Mouse (Mus musculus) left cerebral cortex, postnatal 25 days (tissue): ENCODE measurements around the gene Ifit3. TPM values are rescaled to one million over a fixed set of nuclear protein-coding genes. Genes with fewer than 3 reads are reported as not detected.
"Not testable (repeated sequence)": the region's sequence is repeated elsewhere in the genome, so short reads cannot be mapped to it uniquely, and the experiment has no call there.

Experiments used
- DNase-seq, 2 experiments: peaks; one replicate each; pipeline ENCODE4 v3.0.0; 2022; ENCODE audit warnings: low spot score in 2 of 2, mixed read lengths in 1 of 2
- intact Hi-C: fragments of 180-260 bp; cut with DNase I; formaldehyde crosslinking; loops from one replicate; pipeline ENCODE4 v1.15.1; 2025
- total RNA-seq, 2 experiments: library from RNA; stranded (reverse); gene quantifications; 2 replicates each; pipeline ENCODE4 v1.2.3; 2021

Ifit3 gene
- total RNA-seq, 2 experiments from 2014 or later: 3.7 to 4.5 TPM

GRCm38 (mm10) chr19:34585740-34586458 lies 2.6 kb downstream of the Ifit3 start:
- DNase-seq, intact Hi-C loops: not testable (repeated sequence)

DNA sequence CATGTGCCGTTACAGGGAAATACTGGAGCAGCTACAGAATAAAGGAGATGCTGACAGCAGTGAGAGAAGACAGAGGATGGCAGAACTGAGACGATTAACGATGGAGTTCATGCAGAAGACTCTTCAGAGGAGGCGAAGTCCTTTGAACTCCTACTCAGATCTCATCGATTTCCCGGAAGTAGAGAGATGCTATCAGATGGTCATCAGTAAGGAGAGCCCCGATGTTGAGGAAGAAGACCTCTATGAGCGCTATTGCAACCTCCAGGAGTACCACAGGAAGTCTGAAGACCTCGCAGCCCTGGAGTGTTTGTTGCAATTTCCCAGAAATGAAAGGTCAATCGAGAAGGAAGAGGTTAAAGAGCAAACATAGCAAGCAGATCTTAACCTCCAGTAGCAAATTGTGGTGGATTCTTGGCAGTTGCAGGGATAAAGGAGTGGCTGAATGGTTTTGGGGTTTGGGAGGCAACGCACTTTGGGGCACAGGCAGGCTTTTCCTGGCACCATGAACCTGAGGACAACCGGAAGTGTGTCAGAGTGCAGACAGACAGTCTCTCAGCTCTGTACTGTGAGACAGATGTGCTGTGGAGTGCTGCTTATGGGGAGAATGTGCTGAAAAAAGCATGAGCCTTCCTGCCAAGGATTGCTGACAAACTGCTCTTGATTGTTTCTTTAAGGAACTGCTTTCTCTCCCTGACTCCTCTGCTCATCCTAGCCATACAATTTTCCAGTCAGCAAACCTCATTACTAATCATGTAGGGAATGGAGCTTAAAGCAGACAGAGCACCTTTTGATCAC lies 4.8 kb downstream of the Ifit3 start:
- peak in 1 of 2 experiments; percentile 58 for DNase-seq
- intact Hi-C loops: not testable (repeated sequence)

- intact Hi-C loops: no loop called here
- no peak for DNase-seq
These were observed 5.6 kb downstream of the Ifit3 start for GRCm38 (mm10) chr19:34588959-34589358.

DNA sequence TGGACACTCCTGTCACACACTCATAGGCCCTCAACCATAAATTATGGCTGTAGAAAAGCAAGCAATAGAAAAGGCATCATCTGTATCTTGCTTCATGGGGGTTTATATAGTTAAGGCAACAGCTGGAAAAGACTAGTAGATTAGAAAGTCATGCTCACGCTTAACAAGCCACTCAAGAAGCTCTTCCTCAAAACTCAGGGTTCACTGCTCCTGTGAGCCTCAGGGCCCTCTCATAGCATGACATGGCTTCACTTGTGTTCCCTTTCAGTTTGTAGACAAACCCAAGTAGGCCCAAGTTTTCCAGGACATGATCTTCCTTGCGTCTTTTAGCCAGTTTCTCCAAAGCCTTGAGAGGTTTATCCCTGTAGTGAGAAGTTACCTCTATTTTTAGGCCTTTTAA lies 10.1 kb downstream of the Ifit3 start:
- intact Hi-C loops: no loop called here
- DNase-seq: no peak

DNA sequence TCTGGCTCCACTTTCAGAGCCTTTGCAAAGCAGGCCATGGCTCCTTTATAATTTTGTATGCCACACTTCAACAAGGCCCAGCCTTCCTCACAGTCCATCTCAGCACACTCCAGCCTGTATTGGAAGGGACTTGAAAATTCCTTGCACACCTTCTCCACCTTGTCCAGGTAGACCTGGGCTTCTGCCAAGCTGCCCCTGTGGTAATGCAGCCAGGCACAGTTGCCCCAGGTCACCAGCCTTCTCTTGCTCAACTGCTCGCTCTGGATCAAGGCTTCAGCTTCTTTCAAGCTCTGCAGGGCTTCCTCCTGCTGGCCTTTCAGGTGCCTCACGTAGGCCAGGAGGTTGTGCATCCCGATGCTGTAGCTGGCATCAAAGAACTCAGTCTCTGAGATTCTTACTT lies 11.2 kb downstream of the Ifit3 start:
- DNase-seq, intact Hi-C loops: not testable (repeated sequence)

- no peak for DNase-seq
- intact Hi-C loops: no loop called here
These were observed 13.5 kb downstream of the Ifit3 start for GRCm38 (mm10) chr19:34596811-34597210.

DNA sequence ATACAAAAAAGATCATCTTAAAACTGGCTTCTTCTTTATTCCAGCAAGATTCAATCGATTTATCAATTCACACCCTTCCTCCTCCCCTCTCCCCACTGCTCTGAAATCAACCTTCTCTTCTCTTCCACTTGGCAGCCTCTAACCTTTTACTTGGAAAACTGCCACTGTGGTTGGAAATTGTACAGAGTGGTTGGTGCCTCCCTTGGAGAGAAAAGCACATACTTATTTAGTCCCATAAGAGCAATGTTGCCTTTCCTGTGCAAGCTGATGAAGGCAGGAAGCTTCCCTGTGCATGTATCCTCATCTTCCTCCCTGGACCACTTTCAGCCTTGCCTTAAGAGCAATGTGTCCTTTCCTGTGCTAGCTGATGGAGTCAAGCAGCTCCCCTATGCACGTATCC lies 15.0 kb downstream of the Ifit3 start:
- peak; percentile 38 to 51 for DNase-seq
- intact Hi-C loops: no loop called here

- intact Hi-C loops, DNase-seq: not testable (repeated sequence)
These were observed 15.9 kb downstream of the Ifit3 start for GRCm38 (mm10) chr19:34599250-34599649.

DNA sequence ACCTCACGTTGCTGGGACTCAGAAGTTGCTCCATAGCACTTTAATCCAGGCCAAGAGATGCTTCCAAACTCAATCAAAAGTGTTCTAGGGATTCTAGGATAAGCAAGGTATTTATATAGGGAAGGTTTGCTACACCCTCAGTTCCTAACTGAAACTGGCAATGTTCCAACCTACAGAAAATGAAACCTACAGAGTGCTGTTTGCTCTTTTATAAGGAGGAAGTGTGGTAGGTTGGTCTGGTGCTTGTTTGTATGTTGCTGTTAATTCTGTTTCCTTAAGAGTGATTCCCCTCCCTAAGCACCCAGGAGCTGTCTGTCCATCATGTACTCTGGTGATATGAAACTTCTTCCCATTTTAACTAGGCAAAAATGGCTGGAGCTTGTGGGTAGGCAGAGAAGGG lies 18.6 kb downstream of the Ifit3 start, which contains the start of gene Ifit1bl1:
Gene Ifit1bl1 (minus strand): TSS at position 69 of the 400 bp plus-strand sequence.
- intact Hi-C loops, DNase-seq: not testable (repeated sequence)

DNA sequence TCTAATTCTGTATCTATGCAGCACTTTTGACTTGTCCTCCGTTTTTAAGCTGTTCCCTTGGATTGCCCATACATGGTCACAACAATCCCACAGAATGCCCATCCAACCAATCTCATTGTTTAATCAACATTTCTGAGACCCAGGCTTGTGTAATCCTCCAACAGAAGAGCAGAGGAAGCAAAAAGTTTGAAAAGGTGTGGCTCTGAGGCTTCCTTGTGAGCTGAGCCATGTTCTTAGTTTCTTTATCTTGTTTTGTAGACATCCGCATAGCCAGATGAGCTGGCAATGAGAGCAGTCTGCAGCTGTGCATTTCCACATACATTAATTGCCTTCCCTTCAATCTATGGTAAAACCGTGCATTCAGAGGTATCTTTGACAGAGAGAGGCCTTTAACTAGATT lies 22.1 kb downstream of the Ifit3 start:
- no peak for DNase-seq
- intact Hi-C loops: no loop called here

GRCm38 (mm10) chr19:34607237-34608051 lies 24.1 kb downstream of the Ifit3 start, which contains the start of gene Ifit3b:
Gene Ifit3b (plus strand): TSS chr19:34607970.
- peak in 1 of 2 experiments; percentile 31 for DNase-seq
- intact Hi-C loops: loop anchor here (2.0 kb wide), 1 partner anchor 25 kb away; the partner anchor contains the start of gene Ifit3

GRCm38 (mm10) chr19:34610118-34610517 lies 26.8 kb downstream of the Ifit3 start:
- intact Hi-C loops, DNase-seq: not testable (repeated sequence)

DNA sequence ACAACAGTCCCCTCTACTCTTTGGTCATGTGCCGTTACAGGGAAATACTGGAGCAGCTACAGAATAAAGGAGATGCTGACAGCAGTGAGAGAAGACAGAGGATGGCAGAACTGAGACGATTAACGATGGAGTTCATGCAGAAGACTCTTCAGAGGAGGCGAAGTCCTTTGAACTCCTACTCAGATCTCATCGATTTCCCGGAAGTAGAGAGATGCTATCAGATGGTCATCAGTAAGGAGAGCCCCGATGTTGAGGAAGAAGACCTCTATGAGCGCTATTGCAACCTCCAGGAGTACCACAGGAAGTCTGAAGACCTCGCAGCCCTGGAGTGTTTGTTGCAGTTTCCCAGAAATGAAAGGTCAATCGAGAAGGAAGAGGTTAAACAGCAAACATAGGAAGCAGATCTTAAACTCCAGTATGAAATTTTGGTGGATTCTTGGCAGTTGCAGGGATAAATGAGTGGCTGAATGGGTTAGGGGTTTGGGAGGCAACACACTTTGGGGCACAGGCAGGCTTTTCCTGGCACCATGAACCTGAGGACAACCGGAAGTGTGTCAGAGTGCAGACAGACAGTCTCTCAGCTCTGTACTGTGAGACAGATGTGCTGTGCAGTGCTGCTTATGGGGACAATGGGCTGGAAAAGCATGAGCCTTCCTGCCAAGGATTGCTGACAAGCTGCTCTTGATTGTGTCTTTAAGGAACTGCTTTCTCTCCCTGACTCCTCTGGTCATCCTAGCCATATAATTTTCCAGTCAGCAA lies 29.1 kb downstream of the Ifit3 start:
- DNase-seq, intact Hi-C loops: not testable (repeated sequence)

- no peak for DNase-seq
- intact Hi-C loops: no loop called here
These were observed 37.5 kb downstream of the Ifit3 start for GRCm38 (mm10) chr19:34620871-34621270.

DNA sequence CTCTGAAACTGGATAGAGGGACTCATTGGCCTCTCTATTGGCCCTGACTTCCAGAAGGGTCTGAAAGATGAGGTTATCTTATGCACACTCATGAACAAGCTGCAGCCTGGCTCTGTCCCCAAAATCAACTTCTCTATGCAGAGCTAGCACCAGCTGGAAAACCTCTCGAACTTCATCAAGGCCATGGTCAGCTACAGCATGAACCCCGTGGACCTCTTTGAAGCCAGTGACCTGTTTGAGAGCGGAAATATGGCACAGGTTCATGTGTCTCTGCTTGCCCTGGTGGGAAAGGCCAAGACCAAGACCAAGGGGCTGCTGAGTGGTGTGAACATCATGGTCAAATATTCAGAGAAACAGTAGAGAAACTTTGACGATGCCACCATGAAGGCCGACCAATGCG lies 40.5 kb downstream of the Ifit3 start:
- intact Hi-C loops: no loop called here
- no peak for DNase-seq

GRCm38 (mm10) chr19:34624663-34625062 lies 41.3 kb downstream of the Ifit3 start:
- no peak for DNase-seq
- intact Hi-C loops: no loop called here

- intact Hi-C loops: no loop called here
- no peak for DNase-seq
These were observed 44.2 kb downstream of the Ifit3 start for GRCm38 (mm10) chr19:34627496-34627895.

DNA sequence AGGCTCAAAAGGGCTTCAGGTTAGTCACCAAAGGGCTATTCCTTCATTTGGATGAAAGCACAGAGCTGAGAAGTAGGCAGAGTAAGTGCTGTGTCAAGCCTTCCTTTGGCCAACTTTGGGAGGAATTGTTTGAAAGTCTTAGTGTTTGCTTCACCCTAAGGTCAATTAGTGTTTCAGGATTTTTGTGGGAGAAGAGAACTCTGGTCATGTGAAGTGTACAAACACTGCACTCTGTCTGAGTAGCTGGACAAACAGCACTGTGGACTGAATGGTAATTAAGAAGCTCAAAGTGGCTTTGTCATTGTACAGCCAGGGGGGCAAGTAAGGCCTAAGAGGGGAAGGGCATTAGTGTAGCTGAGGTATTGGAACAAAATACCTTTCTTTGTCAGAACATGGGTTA lies 48.2 kb downstream of the Ifit3 start:
- intact Hi-C loops: no loop called here
- DNase-seq: no peak

DNA sequence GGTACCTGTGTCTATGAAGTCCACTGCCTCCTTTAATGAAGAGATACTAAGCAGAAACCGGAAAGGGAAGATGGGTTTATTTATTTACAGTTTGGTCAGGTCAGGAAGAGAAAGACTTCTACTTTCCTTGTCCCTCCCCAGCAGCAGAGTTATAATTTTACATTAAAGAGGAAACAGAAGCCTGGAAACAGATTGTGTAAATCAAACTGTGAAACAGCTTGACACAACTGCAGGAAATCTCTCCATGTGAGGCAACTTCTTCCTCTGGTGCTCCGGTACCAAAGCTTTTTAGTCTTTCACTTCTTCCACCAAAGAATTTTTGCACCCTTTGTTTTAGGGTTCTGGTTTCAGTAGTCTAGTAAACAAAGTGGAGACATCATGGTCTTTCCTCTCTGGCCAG lies 50.2 kb downstream of the Ifit3 start:
- intact Hi-C loops: no loop called here
- no peak for DNase-seq
